Mouse (Mus musculus) thymus, postnatal 36 days (tissue): ENCODE measurements around the gene Gpc6.

ENCODE experiments used
- DNase-seq, 2 experiments: peaks; one replicate each; pipeline ENCODE4 v3.0.0; 2022; ENCODE audit warnings: mixed read lengths in 2 of 2

Gpc6 gene

DNA sequence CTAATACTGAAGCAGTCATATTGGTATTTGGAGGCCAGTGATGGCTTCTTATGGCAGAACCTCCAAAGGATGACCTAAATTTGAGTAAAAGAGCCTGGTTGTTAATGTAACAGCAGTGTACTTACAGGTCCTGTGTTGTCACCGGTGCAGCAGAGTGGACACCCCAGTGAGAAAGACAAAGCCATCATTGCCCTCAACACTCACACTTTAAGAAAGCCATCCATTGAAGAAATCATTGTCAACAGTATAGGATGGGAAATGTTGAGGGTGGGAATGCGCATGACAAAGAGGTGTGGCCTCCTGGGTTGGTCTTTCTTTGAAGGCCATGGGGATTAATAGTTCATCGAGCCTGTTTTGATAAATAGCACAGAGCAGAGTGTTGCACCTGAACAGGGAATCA, 570.0 kb downstream of the Gpc6 start:
- DNase-seq = no peak

DNA sequence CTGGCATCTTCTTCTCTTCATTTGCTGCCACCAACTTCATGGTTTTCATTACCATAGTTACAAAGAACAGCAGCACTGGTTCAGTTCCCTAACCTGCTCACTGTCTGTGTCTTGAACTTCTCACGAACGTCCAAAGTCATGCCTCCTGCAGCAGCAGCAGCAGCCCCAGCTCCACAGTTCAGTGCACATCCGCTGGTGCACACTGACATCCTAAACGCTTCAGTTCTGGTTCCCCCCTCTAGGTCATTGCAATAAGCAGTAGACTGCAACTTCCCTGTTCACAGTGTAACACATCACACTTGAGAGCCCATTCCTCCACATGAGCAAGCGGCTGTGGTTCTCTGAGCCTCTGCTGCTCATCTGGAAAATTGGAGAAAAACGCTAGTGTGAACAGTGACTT, 573.7 kb downstream of the Gpc6 start:
- no peak for DNase-seq

DNA sequence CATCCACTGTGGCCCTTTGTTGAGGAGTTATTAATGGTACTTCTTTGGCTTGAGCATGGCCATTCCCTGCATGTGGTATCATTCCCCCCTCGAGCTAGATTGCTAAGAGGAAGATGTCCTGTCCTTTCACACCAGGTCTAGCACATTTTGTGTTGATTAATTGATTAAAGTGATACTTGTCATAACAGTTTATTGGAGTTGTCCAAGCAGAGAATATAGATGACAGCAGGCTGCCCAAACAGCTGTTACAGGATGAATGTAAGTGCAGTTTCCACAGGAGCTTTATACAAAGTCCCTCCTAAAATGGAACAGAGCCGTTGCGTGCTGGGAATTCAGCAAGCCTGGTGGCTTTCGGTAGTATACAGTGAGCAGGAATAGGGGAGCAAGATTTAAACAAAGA, 574.2 kb downstream of the Gpc6 start:
- DNase-seq = no peak

DNA sequence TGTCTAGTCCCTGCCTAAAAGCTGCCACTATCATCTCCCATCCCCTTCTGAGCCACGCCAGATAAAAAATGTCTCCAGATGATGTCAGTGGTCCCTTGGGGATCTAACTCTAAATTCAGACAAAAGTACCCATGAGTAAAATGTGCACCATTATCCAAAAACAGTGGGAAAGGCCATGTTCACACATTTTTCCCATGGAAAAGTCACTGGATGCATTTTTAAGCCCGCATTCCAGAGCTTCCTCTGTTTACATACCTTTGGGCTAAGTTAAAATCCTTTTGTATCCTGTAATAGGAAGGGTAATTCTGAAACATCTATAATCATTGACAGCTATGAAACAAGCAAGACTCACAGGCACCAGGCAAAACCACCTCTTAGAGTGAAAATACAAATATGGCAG, 589.7 kb downstream of the Gpc6 start:
- no peak for DNase-seq

DNA sequence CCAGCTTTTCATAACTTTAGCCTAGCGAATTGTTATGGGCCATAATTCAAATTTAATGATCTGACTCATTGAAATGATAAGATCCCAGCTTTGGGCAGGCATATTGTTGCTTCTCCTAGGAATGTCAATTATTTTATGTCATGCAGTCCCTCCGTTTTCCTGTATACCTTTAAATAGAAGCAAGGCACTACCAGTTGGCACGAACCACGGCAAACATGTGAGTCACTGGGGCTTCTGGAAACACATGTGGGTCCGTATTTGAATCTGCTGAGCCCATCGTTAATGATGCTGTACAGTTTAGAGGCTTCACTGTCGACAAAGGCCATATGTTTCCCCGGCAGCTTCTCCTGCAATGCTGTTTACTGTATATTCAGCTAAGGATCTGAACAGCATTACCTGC, 594.5 kb downstream of the Gpc6 start:
- no peak for DNase-seq

DNA sequence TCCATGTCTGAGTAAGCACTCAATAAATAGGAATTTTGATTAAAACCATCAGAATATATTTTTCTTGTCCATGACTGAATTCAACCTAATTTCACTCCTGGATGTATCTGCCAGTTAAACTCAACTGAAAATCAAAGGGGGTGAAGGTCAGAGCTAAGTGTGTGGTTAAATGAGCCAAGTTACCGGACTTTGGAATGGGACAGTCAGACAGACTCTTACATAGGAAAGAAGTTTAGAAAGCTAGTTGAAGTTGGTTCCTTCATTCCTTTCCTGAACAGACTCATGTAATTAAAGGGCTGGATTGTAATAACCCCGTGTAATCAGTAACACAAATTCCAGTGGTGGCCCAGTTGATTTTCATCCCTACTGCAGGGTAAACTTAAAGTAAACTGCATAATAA, 595.6 kb downstream of the Gpc6 start:
- no peak for DNase-seq

DNA sequence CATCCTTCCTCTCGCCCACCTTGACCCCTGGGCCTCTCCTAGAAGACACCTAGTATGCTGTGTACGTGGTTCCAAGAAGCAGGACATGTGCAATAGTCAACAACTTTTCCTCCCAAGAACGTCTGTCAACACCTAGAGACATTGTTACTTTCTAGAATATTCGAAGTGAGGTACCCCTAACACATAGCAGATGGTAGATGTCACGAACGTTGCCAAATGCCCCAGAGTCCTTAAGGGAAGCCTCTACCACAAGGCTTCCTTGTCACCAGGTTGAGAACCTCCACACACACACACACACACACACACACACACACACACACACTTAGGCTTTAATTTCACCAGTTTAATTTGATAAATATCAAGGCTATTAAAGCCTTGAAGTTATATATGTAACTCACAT, 600.0 kb downstream of the Gpc6 start:
- DNase-seq = no peak

DNA sequence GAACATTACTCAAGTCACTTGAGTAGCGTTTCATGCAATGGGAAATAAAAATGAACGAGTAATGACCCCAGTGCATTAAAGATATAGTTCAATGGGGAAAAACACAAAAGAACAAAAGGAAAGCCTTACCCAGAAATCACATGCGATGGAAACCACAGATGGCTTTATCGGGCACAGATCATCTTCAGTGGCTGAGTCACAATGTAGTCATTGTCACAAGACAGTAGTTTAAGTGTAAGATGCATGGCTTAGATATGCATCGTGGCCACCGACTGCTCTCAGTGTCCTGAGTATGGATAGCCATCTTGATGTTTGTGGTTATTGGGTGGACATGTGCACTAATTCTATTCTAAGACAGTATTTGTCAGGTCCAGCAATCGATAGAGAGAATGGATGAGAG, 601.9 kb downstream of the Gpc6 start:
- DNase-seq = no peak

DNA sequence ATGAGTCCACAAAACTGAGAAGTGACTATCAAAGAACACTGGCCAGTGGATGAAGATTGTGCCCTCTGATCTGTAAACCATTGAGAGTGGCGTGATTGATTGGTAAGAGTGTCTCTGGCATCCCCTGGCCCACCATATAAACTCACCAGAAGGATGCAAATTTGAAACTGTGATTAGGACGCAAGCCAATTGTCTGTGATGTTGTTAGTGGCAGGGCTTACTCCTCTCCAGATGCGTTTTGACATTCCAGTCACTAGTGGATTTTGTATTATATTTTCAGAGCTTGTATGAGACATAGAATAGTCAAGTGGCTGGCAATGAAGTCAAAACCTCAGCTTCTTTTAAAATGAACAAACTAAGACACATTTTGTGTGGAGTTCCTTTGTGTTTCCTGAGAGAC, 604.3 kb downstream of the Gpc6 start:
- no peak for DNase-seq

DNA sequence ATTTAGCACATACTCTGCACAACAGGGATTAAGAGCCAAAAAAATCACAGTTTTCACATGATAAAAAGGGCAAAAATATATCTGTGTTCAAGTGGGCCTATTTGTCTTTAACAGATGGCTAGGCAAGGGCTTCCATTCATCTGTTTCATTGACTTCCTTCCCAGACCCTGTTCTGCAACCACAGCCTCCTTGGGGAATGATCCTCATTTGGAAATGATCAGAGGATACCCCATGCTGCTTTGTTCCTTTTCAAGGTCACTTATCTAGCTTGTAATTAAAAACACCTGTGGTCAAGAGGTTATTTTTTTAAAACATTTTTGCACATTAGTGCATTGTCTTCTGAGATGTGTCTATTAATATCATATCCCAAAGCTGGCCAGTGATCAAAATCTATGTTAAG, 627.7 kb downstream of the Gpc6 start:
- no peak for DNase-seq

DNA sequence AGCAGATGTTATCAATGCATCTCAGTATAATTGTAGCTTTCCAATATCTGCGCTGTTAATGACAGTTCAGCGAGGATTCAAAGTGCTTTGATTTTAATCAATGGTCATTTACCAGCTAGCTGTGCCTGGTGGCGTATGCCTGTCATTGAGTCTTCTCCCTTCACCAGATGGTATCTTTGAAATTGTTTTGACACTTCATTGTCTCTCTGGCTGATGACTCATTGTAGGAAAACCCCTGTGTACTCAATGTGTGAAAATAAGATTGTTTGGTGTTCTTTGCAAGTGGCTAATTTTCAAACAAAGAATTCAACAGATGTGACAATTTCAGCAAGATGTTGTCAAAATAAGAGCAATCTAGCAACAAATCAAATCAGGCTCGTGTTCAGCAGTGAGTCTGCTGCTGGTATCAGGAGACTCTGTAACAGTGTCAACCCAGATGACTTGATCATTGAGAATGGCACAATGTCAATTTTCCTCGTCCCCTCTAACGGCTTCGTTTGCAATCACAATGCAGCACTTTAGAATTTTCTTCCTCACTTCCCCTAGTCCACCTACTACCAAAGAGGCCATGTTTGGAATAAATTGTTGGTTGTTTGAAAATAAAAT, 631.7 kb downstream of the Gpc6 start:
- DNase-seq = no peak

DNA sequence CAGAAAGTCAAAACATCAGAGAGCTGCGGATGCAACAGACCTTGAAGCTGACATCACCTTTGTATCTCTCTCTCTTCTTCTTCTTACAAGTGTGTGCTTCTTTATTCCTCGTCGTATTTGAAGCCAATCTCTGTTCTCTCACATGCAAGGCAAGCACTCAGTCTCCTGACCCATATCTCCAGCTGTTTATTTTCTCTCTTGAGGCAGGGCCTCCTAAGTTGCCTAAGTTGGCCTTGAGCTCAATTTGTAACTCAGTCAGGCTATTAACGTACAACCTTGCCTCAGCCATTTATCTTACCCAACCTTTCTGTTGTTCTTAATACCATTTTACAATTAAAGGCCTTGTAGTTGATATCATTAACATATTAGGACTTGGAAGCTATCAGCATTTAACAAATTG, 637.0 kb downstream of the Gpc6 start:
- no peak for DNase-seq

DNA sequence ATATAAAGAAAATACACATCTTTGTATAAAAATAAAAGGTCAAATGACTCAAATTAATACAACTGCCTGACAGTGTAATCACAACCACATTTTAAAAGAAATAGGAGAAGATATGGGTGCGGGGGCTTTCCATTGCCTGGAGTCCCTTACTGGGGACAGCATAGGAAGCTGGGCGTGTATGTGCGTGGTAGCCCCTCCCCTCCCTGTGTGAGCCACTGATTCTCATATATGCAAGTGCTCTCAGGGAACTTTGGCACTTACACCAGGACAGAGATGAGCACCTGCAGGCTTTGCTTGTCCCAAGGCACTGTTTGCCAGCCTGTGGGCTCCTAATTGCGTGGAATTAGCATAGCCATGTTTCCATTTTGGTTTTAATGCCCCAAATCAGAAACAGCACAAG, 644.2 kb downstream of the Gpc6 start:
- DNase-seq = no peak

DNA sequence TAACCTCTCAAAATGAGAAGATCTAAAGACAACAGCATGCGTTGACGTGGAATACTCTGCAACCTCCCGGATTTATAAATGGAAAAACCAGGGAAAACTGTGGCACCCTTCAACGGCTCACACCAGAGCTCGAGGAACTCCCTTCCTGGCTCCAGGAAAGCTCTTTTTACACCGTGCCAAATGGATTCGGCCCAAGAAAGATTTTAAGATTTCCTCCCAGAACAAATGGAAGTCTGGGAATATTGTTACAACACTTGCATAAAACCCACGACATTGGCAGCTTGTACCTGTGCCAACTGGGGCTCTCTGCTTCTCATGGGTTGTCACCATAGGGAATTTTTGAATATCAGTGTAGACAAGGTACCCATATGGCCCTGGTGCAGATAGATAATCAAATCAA, 647.1 kb downstream of the Gpc6 start:
- DNase-seq = no peak

DNA sequence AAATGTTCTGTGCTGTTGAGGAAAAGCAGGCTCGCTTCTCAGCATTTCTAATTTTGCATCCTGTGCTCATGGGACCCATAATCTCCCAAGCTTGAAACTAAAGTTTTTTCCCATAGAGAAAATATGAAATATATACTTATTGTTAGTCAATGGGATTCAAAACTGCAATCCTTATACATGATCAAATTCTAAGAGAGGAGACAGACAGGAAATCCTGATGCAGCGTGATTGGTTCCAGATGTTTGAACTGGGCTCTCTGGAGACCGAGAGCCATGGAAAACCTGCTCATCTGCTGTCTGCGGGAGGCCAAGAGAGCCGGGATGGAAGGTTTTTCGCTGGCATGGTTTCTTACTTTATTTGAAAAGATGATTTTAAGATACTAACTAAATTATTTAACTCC, 649.1 kb downstream of the Gpc6 start:
- DNase-seq = no peak

DNA sequence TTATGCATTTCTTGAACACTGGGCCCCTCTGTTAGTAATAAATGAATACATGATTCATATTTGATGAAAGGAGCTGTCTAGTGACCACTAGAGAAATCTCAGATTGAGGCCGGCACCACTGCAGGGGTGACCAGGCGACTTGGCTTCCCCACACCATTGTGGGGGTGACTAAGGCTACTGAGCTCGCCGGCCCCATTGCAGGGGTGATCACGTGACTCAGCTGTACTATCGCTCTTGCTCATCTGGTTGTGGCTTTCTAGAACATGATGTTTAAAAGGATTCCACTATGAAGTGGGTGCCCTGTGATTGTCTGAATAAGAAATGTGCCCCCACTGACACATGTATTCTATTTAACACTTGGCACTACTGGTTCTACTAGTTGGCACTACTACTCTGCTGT, 656.6 kb downstream of the Gpc6 start:
- no peak for DNase-seq

DNA sequence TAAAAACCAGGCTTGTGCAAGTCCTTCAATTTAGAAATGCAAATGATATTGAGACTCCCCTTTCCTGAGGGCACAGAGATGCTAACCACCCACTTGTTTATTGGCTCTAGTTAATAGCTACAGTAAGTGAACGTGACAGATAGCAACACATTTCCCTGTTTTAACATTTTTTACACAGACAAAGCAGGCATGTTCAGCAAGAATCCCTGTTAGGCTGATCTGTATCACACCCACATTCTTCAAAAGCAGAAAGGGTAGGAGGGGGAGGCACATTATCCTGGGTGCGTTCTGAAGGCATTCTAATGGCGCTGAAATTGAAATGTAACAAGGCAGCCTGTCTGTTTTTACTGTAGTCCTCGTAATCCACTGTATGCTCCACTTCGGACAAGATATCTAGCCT, 674.6 kb downstream of the Gpc6 start:
- DNase-seq = no peak

DNA sequence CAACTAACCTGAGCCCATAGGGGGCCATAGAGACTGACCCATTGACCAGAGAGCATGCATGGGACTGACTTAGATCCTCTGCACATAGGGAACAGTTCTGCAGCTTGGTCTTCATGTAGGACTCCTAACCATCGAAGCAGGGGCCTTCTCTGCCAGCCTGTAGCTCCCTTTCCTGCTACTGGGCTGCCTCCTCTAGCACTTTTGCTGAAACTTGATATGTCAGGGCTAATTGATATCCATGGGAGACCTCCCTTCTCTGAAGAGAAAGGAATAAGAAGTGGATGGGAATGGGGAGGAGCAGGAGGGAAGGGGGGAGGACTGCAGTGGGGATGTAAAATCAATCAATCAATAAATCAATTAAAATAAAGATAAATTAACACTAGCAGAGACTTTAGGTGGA, 678.7 kb downstream of the Gpc6 start:
- DNase-seq = no peak

DNA sequence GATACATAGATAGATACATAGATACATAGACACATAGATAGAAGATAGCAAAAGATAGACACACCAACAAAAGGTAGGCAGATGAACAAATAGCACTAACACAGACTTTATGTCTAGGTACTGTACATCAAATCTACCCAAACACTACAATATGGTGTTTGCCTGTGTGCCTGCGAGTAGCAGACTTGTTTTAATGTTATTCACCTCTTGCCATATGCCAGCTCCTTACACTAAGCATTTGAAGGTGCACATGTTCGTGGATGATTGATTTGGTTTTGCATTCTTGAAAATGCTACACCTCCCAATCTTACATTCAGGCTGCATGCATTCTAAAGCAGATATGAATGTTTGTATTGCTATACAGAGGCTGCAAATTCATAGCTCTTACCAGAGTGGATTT, 680.6 kb downstream of the Gpc6 start:
- no peak for DNase-seq

DNA sequence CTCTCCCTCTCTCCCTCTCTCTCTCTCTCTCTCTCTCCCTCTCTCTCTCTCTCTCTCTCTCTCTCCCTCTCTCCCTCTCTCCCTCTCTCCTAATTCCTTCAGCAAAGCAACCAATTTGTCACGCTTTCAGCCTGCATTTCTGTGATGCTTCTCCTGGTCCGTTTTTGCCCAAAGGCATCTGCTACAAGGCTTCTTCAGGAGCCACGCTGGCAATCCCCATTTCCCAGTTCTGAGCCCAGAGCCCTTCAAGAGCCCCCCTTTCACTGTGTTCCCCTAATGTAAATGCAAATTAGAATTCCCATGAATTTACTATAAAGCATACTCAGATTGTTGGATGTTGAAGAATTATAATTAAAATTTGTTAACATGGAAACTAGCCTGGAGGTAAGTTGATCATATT, 686.0 kb downstream of the Gpc6 start:
- no peak for DNase-seq

DNA sequence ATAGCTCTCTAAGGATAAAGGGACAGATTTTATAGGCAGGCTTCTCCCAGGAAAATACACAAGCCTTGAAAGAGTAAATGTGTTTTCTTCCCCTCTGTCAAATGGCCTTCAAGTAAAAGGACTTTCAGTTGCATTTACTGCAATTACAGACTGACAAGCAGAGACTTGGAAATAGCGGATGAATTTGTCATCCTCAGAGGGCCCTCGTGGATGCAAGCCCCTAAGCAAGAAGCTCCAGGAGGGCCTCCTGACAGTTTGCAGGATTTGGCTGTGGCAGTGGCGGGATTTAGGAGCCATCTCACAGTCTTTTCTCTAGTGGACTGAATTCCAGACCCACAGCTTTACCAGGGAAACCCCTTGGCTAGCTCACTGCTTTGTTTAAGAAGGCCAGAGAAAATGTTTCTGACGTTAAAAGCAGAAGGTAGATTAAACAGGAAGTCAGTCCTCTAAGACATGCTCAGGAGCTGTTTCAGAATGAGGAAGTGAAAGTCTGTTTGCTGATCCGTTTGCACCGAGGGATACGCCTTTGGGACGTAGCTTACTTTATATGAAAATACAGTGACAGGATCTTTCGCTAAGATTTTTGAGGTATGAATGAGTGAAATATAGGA, 700.1 kb downstream of the Gpc6 start:
- no peak for DNase-seq

DNA sequence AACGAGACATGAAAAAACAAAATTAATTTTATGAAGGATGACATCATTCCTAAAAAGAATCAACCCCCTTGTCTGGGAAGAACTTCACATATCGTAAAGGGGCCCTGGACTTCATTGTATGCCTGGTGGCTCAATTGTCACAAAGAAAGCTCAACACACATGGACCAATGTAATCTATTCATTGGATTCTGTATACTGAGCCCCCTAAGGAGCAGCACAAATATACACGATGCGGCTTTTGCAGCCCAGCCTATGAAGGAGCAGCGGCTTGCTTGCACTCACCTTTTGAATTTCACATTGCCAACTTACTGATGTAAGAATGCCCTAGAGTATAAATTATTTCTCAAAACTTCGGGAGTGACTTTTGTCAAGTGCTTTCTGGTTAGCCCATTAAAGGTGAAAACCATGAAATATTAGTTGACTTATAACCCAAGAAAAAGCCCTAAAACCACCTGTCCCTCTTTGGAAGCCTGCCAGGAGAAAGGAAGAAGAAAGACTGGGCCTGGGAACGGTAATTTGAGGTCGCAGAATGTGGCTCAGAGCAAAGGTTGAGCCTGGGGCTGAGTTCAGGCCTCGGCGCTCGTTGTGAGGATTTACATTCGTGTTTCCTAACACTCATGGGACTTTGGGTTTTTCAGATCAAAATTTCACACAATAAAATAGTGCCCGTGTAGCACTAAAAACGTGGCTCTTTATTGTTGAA, 709.3 kb downstream of the Gpc6 start:
- DNase-seq = no peak

DNA sequence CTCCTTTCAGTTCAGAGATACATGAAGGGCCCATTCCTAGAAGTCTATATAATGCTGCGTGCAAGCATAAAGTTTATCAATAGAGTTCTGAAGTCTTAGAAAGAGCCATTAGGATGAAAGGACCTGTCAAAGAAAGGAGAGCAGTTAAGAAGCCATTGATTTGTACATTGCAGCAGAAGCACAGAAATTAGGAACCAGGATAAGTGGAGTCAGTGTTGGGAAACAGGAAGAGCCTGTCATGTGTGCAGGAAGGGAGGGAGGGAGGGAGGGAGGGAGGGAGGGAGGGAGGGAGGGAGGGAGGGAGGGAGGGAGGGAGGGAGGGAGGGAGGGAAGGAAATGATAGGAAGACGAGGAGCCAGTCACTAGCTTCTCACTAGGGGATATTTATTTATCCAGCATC, 716.7 kb downstream of the Gpc6 start:
- no peak for DNase-seq

DNA sequence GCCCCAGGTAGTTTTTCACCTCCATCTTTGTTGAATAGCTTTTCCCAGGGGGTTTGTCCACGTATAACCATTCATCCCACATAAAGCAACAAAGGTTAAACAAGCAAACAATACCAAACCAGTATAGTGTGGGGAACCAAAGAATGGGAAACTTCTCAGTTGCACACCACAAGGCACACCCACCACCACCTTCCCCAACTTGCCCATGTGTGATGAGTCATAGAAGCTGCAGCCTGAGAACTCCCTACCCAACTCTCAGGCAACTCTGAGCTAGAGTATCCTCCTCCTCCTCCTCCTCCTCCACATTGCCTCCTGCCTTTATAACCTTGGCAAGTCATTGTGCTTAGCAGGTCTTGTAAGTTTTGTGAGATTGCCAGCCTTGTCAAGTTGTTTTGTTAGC, 718.0 kb downstream of the Gpc6 start:
- no peak for DNase-seq
